Mouse (Mus musculus) thymus, adult 2 months (tissue): Measurements from ENCODE around the gene Ltc4s.

ENCODE experiments used
- CTCF ChIP-seq: fragments of 200-500 bp; IDR thresholded peaks from 2 replicates; pipeline ENCODE4 v1.5.1; 2012; ENCODE audit warnings: mild to moderate bottlenecking, control low read depth, low read length, moderate library complexity, borderline replicate concordance; ENCODE audit not compliant: control insufficient read depth, poor library complexity, insufficient read depth; ENCODE audit errors: extremely low read depth
- POLR2A ChIP-seq: fragments of 200-500 bp; IDR thresholded peaks from 2 replicates; pipeline ENCODE4 v1.6.1; 2012; ENCODE audit warnings: mild to moderate bottlenecking, low read length, control low read depth, moderate library complexity; ENCODE audit not compliant: control insufficient read depth, poor library complexity, insufficient read depth; ENCODE audit errors: extremely low read depth

- TF ChIP-seq POLR2A (no peak), CTCF (no peak)
Observed at GRCm38 (mm10) chr11:50269163-50269562, 30.7 kb upstream of the Ltc4s start.
